Mouse (Mus musculus) hindbrain, embryonic 10.5 days (tissue): Measurements from ENCODE around the gene Vezt. TPM values are rescaled to one million over a fixed set of nuclear protein-coding genes. Genes with fewer than 3 reads are reported as not detected.

Source experiments
- DNase-seq: peaks from one replicate; pipeline ENCODE4 v3.0.0-alpha.2; 2017; ENCODE audit warnings: low spot score
- H3K27ac ChIP-seq: fragments of 300-500 bp; sonication (generic); 2 replicates; pipeline ENCODE4 v1.5.1; 2016; ENCODE audit warnings: mild to moderate bottlenecking, moderate library complexity
- H3K27me3 ChIP-seq: fragments of 300-500 bp; sonication (generic); 2 replicates; pipeline ENCODE4 v1.6.1; 2016; ENCODE audit warnings: mild to moderate bottlenecking; ENCODE audit not compliant: poor library complexity, insufficient read depth, severe bottlenecking
- H3K36me3 ChIP-seq: fragments of 300-500 bp; sonication (generic); 2 replicates; pipeline ENCODE4 v1.6.1; 2016; ENCODE audit warnings: mild to moderate bottlenecking, moderate library complexity
- H3K4me1 ChIP-seq: fragments of 300-500 bp; sonication (generic); replicated peaks from 2 replicates; pipeline ENCODE4 v1.6.1; 2016; ENCODE audit warnings: mild to moderate bottlenecking
- H3K4me3 ChIP-seq: fragments of 300-500 bp; sonication (generic); 2 replicates; pipeline ENCODE4 v1.5.1; 2016; ENCODE audit warnings: mild to moderate bottlenecking, moderate library complexity
- H3K9me3 ChIP-seq: fragments of 300-500 bp; sonication (generic); 2 replicates; pipeline ENCODE4 v1.6.1; 2016; ENCODE audit warnings: mild to moderate bottlenecking, moderate library complexity
- WGBS: fragments of 180-500 bp; shearing (Covaris S2); methylation state at CpG from one replicate; pipeline ENCODE4 v1.1.7; 2016; 5-methylcytosine and 5-hydroxymethylcytosine counted together
- polyA plus RNA-seq: library from polyadenylated mRNA; unstranded; fragments of >200 nt; fragmentation: Nextera tagmentation; extraction: Ambion mirVana; gene quantifications from 2 replicates; pipeline ENCODE4 v1.2.1, GENCODE M21; 2016

The Vezt gene
- polyA plus RNA-seq, 1 experiment from 2014 or later = 35.6 TPM

GRCm38 (mm10) chr10:94056487-94056886, 20.9 kb upstream of the Vezt start:
- Histone ChIP-seq H3K4me1 (no peaks in the 10 kb centered on the region), H3K9me3 (no peaks in the 10 kb centered on the region), H3K27ac (no peak overlapping the region), H3K36me3 (no peaks in the 10 kb centered on the region), H3K27me3 (no peaks in the 10 kb centered on the region), H3K4me3 (no peak overlapping the region)
- DNase-seq = no peak
- WGBS = 92% methylated on average over 6 of the region's 6 CpGs

GRCm38 (mm10) chr10:94050736-94051135, 15.1 kb upstream of the Vezt start:
- Histone ChIP-seq H3K27ac (no peak overlapping the region), H3K36me3 (peaks cover 25% of the 10 kb centered on the region), H3K27me3 (no peaks in the 10 kb centered on the region), H3K4me1 (peaks cover 9% of the 10 kb centered on the region; the same call in 1 of the 2 replicates), H3K4me3 (no peak overlapping the region), H3K9me3 (no peaks in the 10 kb centered on the region)
- no peak for DNase-seq
- 95% methylated on average over 5 of the region's 5 CpGs for WGBS

DNA sequence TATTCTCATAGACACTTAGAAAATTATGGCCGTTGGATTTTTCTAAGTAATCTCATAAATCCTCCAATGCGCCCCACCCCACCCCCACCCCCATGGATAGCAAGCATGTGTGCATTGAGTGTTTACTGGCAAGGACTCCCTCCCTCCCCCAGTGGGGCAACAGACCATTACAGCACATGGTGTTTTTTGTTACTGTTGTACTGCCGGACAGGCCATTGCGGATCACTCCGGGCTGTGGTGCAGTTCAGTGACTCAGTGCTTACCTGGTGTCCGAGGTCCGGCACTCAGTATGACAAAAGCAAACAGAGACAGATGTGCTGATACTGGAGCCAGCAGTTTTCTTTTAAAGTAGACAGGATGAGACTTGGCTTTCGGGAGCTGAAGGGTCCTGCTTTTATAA, 13.5 kb upstream of the Vezt start:
- H3K36me3 ChIP-seq = peaks cover 40% of the 10 kb centered on the region
- WGBS = 88% methylated on average over 8 of the region's 8 CpGs
- H3K27me3 ChIP-seq = no peaks in the 10 kb centered on the region

DNA sequence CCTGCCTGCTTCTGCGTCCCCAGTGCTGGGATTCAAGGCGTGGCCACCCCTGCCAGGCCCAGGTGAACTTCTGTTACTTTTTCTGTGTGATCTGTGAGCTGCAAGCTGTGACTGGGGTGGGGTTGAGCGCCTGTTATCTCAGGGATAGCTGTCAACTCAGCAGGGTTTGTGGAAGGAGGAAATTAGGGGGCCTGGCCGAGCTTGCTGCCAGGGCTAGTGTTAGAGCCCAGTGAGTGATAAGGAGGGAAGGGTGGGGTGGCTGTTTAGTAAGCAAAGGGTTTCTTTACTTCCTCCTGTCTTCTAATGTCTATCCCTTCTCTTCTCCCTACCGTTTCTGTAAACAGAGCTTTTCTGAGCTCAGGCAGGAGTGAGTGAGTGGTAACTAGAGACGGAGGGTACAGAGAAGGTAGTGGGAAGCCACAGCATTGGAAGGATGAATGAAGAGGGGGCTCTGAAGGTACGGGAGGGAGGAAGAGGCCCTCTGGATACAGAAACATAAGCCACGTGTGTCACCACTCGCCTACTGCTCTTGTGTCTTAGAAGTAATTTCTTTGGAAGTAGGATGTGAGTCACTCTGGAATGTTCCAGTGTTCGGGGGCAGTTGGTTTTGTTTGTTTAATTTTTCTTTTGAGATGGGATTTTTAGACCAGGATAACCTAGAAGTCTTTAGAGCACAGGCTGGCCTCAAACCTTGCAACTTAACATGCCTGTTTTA, 12.4 kb upstream of the Vezt start:
- Histone ChIP-seq H3K9me3 (no peaks in the 10 kb centered on the region), H3K4me1 (peaks cover 26% of the 10 kb centered on the region), H3K27me3 (no peaks in the 10 kb centered on the region), H3K27ac (no peak overlapping the region), H3K4me3 (no peak overlapping the region), H3K36me3 (peaks cover 42% of the 10 kb centered on the region)
- WGBS = 71% methylated on average over 10 of the region's 10 CpGs
- no peak for DNase-seq

More for the DNA sequence above, 13.5 kb upstream of the Vezt start:
- DNase-seq = no peak
- Histone ChIP-seq H3K9me3 (no peaks in the 10 kb centered on the region), H3K27ac (no peak overlapping the region), H3K4me1 (peaks cover 15% of the 10 kb centered on the region), H3K4me3 (no peak overlapping the region)

DNA sequence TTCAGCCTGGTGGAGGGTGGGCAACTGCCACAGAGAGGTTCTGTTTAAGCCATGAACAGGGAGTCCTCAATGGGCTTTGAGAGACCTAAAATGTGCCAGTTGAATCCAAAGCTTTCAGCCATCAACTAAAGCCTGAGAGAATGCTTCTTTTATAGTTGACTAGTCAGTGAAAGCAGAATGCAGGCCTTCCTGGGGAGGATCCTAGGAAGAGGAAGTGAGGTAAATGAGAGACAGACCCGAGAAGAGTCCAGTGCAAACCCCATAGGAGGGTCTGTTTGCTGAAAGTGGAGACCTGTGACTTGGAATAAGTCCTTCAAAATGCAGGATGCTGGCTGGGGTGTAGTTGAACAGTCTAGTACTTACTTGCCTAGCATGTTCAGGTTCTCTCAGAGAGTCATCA, 11.4 kb upstream of the Vezt start:
- H3K36me3 ChIP-seq = peaks cover 42% of the 10 kb centered on the region
- WGBS = 65% methylated on average over 1 of the region's 1 CpGs
- H3K4me3 ChIP-seq = no peak overlapping the region
- H3K27me3 ChIP-seq = no peaks in the 10 kb centered on the region
- H3K4me1 ChIP-seq = peaks cover 28% of the 10 kb centered on the region
- H3K9me3 ChIP-seq = no peaks in the 10 kb centered on the region
- DNase-seq = no peak
- no peak overlapping the region for H3K27ac ChIP-seq

DNA sequence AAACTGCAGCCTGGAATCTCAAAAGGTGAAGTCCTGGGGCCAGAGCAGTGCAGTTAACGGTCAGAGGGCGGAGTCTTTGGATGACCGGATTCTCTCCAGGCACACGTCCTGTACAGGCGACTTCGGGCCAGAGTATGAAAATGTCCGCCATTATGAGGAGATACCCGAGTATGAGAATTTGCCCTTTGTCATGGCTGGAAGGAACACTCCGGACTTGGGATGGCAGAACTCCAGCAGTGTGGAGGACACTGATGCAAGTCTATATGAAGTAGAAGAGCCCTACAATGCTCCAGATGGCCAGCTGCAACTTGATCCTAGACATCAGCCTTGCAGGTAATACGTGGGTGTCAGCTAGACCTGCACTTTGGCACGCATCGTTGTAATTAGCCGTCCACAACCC, 9.7 kb upstream of the Vezt start:
- Histone ChIP-seq H3K4me1 (peaks cover 28% of the 10 kb centered on the region), H3K36me3 (peaks cover 40% of the 10 kb centered on the region), H3K27ac (no peak overlapping the region), H3K4me3 (no peak overlapping the region), H3K27me3 (no peaks in the 10 kb centered on the region), H3K9me3 (no peaks in the 10 kb centered on the region)
- no peak for DNase-seq
- WGBS = 92% methylated on average over 13 of the region's 13 CpGs

DNA sequence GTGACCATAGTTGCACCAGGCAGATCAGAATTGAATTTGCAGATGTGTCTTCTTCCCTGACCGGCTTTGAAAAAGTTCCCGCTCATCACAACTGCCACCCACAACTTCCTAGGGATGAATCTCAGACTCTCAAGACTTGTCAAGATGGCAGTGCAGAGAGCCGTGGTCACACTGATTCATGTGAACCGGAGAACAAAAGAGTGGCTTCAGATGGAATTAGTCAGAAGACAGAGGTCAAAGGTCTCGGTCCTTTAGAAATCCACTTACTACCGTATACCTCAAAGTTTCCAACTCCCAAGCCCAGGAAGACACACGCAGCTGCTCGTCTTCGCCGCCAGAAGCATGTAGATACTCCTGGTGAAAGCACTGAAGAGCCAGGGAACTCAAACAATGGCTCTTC, 8.3 kb upstream of the Vezt start:
- Histone ChIP-seq H3K27ac (peak overlapping the region; percentile 62), H3K4me1 (peaks cover 28% of the 10 kb centered on the region), H3K4me3 (no peak overlapping the region), H3K36me3 (peaks cover 38% of the 10 kb centered on the region), H3K9me3 (no peaks in the 10 kb centered on the region), H3K27me3 (no peaks in the 10 kb centered on the region)
- WGBS = 23% methylated on average over 10 of the region's 10 CpGs
- DNase-seq = peak; percentile 32

GRCm38 (mm10) chr10:94038366-94039260, 3.0 kb upstream of the Vezt start:
- Histone ChIP-seq H3K27me3 (no peaks in the 10 kb centered on the region), H3K9me3 (no peaks in the 10 kb centered on the region), H3K36me3 (no peaks in the 10 kb centered on the region), H3K27ac (no peak overlapping the region), H3K4me3 (no peak overlapping the region), H3K4me1 (peaks cover 42% of the 10 kb centered on the region)
- DNase-seq = no peak
- 74% methylated on average over 7 of the region's 7 CpGs for WGBS

GRCm38 (mm10) chr10:94037596-94037995, 2.0 kb upstream of the Vezt start:
- peaks cover 44% of the 10 kb centered on the region for H3K4me1 ChIP-seq
- 89% methylated on average over 4 of the region's 4 CpGs for WGBS
- DNase-seq = no peak
- H3K27me3 ChIP-seq = no peaks in the 10 kb centered on the region
- no peaks in the 10 kb centered on the region for H3K9me3 ChIP-seq
- H3K36me3 ChIP-seq = no peaks in the 10 kb centered on the region
- H3K4me3 ChIP-seq = peak overlapping the region; percentile 88; the same call in 1 of the 2 replicates
- H3K27ac ChIP-seq = no peak overlapping the region

DNA sequence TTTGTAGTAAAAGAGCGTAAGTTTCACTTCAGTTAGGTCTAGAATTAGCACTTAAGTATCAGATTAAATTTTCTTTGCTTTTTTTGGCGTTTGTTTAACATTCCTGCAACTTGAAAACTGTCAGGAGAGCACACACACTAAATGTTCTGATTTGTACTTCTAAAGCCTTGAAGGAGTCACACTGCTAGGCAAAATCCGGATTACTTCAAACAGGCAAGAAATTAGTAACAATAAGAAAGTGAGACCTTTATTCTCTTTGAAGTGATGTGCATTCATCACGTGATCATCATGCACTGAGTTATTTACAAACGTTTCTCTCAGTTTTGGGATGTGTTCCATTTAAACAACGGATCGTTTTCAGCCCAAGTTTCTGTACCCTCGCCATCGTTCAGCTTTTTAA, 1.6 kb upstream of the Vezt start:
- DNase-seq = no peak
- WGBS = 56% methylated on average over 9 of the region's 9 CpGs
- peak overlapping the region; percentile 88 for H3K4me3 ChIP-seq

GRCm38 (mm10) chr10:94036375-94036758, 750 bp upstream of the Vezt start:
- under 1% methylated on average over 32 of the region's 32 CpGs for WGBS
- no peak for DNase-seq
- H3K27me3 ChIP-seq = no peaks in the 10 kb centered on the region
- 0 out of 2 replicates have a peak, but pooled peaks cover 3% of the 10 kb centered on the region for H3K36me3 ChIP-seq
- H3K4me3 ChIP-seq = peak overlapping the region; percentile 88
- H3K9me3 ChIP-seq = no peaks in the 10 kb centered on the region
- H3K27ac ChIP-seq = peak overlapping the region; percentile 96
- H3K4me1 ChIP-seq = peaks cover 44% of the 10 kb centered on the region

More for the DNA sequence above, 1.6 kb upstream of the Vezt start:
- no peak overlapping the region; the same call in 1 of the 2 replicates for H3K27ac ChIP-seq
- no peaks in the 10 kb centered on the region for H3K36me3 ChIP-seq
- H3K4me1 ChIP-seq = peaks cover 44% of the 10 kb centered on the region
- H3K9me3 ChIP-seq = no peaks in the 10 kb centered on the region
- H3K27me3 ChIP-seq = no peaks in the 10 kb centered on the region

DNA sequence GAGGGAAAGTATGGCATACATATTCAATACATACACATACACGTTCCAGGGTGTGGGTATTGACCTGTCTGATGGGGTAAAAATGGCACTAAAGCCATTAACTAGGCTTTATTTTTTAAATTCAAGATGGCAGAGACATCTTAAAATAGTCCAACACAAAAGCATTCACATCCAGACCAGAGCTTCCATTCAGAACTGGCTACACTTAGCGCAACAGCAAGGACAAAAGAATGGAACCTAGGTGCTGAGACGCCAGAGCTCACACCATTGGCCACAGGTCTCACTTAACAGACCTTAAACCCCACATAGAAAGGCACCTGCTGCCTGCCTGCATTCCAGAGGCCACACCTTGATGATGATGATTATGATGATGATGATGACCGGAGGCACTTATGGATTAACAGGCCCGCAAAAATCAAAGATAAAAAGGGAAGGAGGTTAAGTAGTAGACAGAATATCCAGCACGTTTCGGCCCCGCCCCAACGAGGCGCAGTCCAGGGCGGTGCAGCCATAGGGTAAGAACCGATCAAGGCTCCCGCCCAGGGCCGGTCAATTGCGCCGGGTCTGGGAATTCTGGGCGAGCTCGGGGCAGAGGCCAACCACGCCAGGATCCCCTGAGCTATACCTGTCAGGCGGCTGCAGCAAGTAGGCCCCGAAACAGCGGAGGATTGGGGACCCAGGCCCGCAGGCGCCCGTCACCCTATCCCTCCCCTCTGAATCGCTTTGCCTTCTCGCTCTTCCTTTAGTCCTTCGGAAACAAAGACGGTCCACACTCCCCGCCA, 550 bp downstream of the Vezt start:
- Histone ChIP-seq H3K4me1 (peaks cover 44% of the 10 kb centered on the region), H3K27ac (peak overlapping the region; percentile 96), H3K36me3 (peaks cover 14% of the 10 kb centered on the region), H3K27me3 (no peaks in the 10 kb centered on the region), H3K4me3 (peak overlapping the region; percentile 88), H3K9me3 (no peaks in the 10 kb centered on the region)
- 3% methylated on average over 30 of the region's 30 CpGs for WGBS
- no peak for DNase-seq
